Mouse (Mus musculus) CH12.LX (cell line): ENCODE measurements at regions not wholly inside any gene's neighbourhood (a gene's known extent, or its start where the extent isn't known, plus 50 kb on each side); places are given as distances from the start of the nearest gene placed in this dataset.

Experiments used
- CTCF ChIP-seq, 2 experiments: IDR thresholded peaks in 1 of 2; conservative IDR thresholded peaks in 1 of 2; 2 replicates each; pipeline ENCODE4 v1.5.1; 2011 to 2012; ENCODE audit warnings: low read depth in 2 of 2, low read length in 2 of 2, improper control_type of control experiment in 1 of 2, inconsistent platforms in 1 of 2, mild to moderate bottlenecking in 1 of 2, moderate library complexity in 1 of 2
- E2F4 ChIP-seq: IDR thresholded peaks from 2 replicates; pipeline ENCODE4 v1.6.1; 2011; ENCODE audit warnings: low read depth, low read length, improper control_type of control experiment; ENCODE audit not compliant: insufficient replicate concordance
- EP300 ChIP-seq: IDR thresholded peaks from 2 replicates; pipeline ENCODE4 v1.6.1; 2011; ENCODE audit warnings: low read length, improper control_type of control experiment
- ETS1 ChIP-seq: conservative IDR thresholded peaks from 2 replicates; pipeline ENCODE4 v1.6.1; 2012; ENCODE audit warnings: low read depth, mild to moderate bottlenecking, inconsistent platforms, low read length, improper control_type of control experiment, moderate library complexity
- NRF1 ChIP-seq: IDR thresholded peaks from 2 replicates; pipeline ENCODE4 v1.6.1; 2014; ENCODE audit warnings: low read depth, mild to moderate bottlenecking, inconsistent platforms, low read length, improper control_type of control experiment, moderate library complexity
- POLR2A ChIP-seq: IDR thresholded peaks from 2 replicates; pipeline ENCODE4 v1.6.1; 2011; ENCODE audit warnings: low read depth, mild to moderate bottlenecking, improper control_type of control experiment, low read length
- RCOR1 ChIP-seq: conservative IDR thresholded peaks from 2 replicates; pipeline ENCODE4 v1.6.1; 2012; ENCODE audit warnings: low read depth, mild to moderate bottlenecking, inconsistent platforms, low read length, improper control_type of control experiment
- USF1 ChIP-seq: IDR thresholded peaks from 2 replicates; pipeline ENCODE4 v1.6.1; 2014; ENCODE audit warnings: low read depth, mild to moderate bottlenecking, inconsistent platforms, low read length, improper control_type of control experiment
- ZNF384 ChIP-seq: IDR thresholded peaks from 2 replicates; pipeline ENCODE4 v1.6.1; 2012; ENCODE audit warnings: low read depth, low read length, improper control_type of control experiment, inconsistent platforms

DNA sequence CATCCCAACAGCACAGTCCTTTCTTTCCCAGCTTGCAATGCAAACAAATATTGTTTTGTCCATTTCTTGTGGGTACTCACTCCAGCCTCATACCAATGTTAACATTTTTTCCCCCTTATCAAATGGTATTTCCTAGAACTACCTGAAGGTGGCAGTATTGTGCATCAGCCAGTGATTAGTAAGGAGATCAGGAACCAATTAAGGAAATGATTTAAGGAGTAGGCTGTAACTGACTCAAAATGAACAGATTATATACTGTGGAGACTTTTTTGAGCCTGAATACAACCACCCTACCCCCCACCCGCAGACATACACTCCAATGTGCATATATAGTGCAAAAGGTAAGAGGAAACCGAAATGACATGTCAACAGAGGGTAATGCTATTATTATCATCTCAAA is 2056.1 kb upstream of the 5930422O12Rik start:
- TF ChIP-seq ETS1 (no peak), EP300 (no peak), ZNF384 (no peak), E2F4 (no peak), POLR2A (no peak), USF1 (no peak), CTCF (conservative IDR thresholded peaks at IDR 0.05 in 1 of 2, IDR thresholded peaks at IDR 0.05 in 1 of 2; ENCODE audit: low read depth in 2 of 2, low read length in 2 of 2) (peak; percentile 57 to 62), RCOR1 (no peak), NRF1 (no peak)
